10 mouse cellular contexts compared by ENCODE assay signal in the genomic region with DNA sequence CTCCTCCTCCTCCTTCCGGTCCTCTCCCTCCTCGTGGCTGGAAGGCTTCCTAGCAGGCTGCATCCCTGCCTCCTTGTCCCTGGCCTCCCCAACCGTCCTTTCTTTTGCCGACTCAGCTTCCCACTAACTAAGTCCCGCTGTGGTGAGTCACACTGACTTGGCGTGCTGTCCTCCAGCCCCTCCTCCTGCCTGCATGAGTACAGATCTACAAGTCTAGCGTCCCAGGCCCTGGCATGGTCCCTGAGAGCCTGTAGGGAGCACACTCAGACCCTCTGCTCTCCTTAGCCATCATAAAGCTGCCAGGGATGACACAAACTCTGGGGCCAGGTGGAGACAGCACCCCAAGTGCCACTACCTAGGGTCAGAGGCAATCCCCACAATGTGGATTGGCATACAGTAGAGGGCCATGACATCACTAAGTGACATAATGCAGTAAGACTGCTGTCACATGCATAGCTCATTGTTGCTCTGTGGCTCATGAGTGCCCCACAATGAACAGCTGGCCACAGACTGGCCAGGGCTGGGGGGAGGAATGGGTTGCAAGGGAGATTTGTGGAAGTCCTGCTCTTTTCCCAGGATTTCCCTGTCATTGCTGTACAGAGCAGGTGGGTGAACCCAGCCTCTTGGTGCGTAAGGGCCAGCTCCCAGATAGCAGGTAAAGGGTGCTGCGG. TPM values are rescaled to one million over a fixed set of nuclear protein-coding genes. Genes with fewer than 3 reads are reported as not detected.
DNase-seq lines count a peak whose midpoint lies in the region; ATAC-seq and TF ChIP-seq lines count a peak whose summit lies in the region.
"Had no signal": no experiment of that assay in that cellular context is flagged by ENCODE, and none has a peak within 500 bp of the region (broad histone marks: within the 10 kb centered on the region; RNA-seq: fewer than 3 reads in every experiment).

No protein-coding gene starts in this region.

- H3K4me1 ChIP-seq in forebrain, embryonic 16.5 days (replicated peaks; ENCODE audit: control insufficient read depth, insufficient read depth, low read length): no peaks in the 10 kb centered on the region
- no peaks in the 10 kb centered on the region for H3K4me1 ChIP-seq in forebrain, embryonic 11.5 days (replicated peaks; ENCODE audit: control insufficient read depth, insufficient read depth, low read length)
- H3K4me1 ChIP-seq in thymus, adult 2 months (replicated peaks; ENCODE audit: control insufficient read depth, insufficient read depth, low read length): no peaks in the 10 kb centered on the region

- H3K4me2 ChIP-seq in forebrain, embryonic 16.5 days (ENCODE audit: low read length): no peak overlapping the region
- no peak overlapping the region for H3K4me2 ChIP-seq in forebrain, embryonic 11.5 days (ENCODE audit: low read depth, low read length, severe bottlenecking)
- H3K4me2 ChIP-seq in myocyte (ENCODE audit: low read depth): peak overlapping the region; percentile 27

- H3K9me3 ChIP-seq in forebrain, embryonic 16.5 days (ENCODE audit: control insufficient read depth, low read length): no peaks in the 10 kb centered on the region
- H3K9me3 ChIP-seq in forebrain, embryonic 11.5 days (ENCODE audit: control insufficient read depth, low read length): no peaks in the 10 kb centered on the region

- H3ac ChIP-seq in myocyte (ENCODE audit: control insufficient read depth, insufficient read length): no peak overlapping the region

- H3K36me3 ChIP-seq in forebrain, embryonic 16.5 days (ENCODE audit: control insufficient read depth, insufficient read depth): no peaks in the 10 kb centered on the region
- H3K36me3 ChIP-seq in forebrain, embryonic 11.5 days (ENCODE audit: control insufficient read depth, insufficient read depth, low read length): no peaks in the 10 kb centered on the region
- no peaks in the 10 kb centered on the region for H3K36me3 ChIP-seq in myocyte (ENCODE audit: control insufficient read depth, insufficient read depth)
- H3K36me3 ChIP-seq in thymus, adult 2 months (ENCODE audit: control insufficient read depth, insufficient read depth, low read length): no peaks in the 10 kb centered on the region

- H3K27me3 ChIP-seq in forebrain, embryonic 16.5 days (replicated peaks; ENCODE audit: control insufficient read depth, insufficient read depth, low read length): no peaks in the 10 kb centered on the region
- no peaks in the 10 kb centered on the region for H3K27me3 ChIP-seq in forebrain, embryonic 11.5 days (ENCODE audit: control insufficient read depth, insufficient read depth, low read length)
- peaks cover 12% of the 10 kb centered on the region for H3K27me3 ChIP-seq in myocyte (ENCODE audit: control insufficient read depth, insufficient read depth, insufficient read length)
- no peaks in the 10 kb centered on the region for H3K27me3 ChIP-seq in thymus, adult 2 months (ENCODE audit: control insufficient read depth, insufficient read depth, low read length)

- no peak overlapping the region for H3K9ac ChIP-seq in forebrain, embryonic 16.5 days (replicated peaks; ENCODE audit: low read depth, low read length)
- H3K9ac ChIP-seq in forebrain, embryonic 11.5 days (ENCODE audit: low read length): no peak overlapping the region

- no peak for DNase-seq in forebrain, embryonic 11.5 days (ENCODE audit: low spot score)
- DNase-seq in right cerebral cortex, postnatal 14 days: peak; percentile 25
- DNase-seq in right cerebral cortex, postnatal 25 days: no peak
- DNase-seq in heart, postnatal 10 days: peak; percentile 73
- no peak for DNase-seq in cerebellum, adult 9-10 months
- DNase-seq in thymus, adult 2 months: no peak

- no peak for TF ChIP-seq CTCF in thymus, adult 2 months (IDR thresholded peaks at IDR 0.05; ENCODE audit: borderline replicate concordance, control insufficient read depth, extremely low read depth, insufficient read depth, low read length, poor library complexity)

- H3K79me2 ChIP-seq in myocyte (ENCODE audit: control insufficient read depth, insufficient read depth): no peaks in the 10 kb centered on the region

- WGBS in forebrain, embryonic 16.5 days: 60% methylated on average over 9 of the region's 9 CpGs
- WGBS in forebrain, embryonic 11.5 days: 82% methylated on average over 9 of the region's 9 CpGs
- WGBS in thymus, adult 2 months: 67% methylated on average over 9 of the region's 9 CpGs

- intact Hi-C loops in heart, postnatal 10 days (cut with DNase I): no loop called here

- no peak for TF ChIP-seq POLR2A in myocyte (IDR thresholded peaks at IDR 0.05; ENCODE audit: insufficient read length, low read depth)
- TF ChIP-seq POLR2A in thymus, adult 2 months (IDR thresholded peaks at IDR 0.05; ENCODE audit: control insufficient read depth, extremely low read depth, insufficient read depth, low read length, poor library complexity): no peak

- no peak overlapping the region for H3K4me3 ChIP-seq in forebrain, embryonic 16.5 days (replicated peaks; ENCODE audit: low read length)
- H3K4me3 ChIP-seq in forebrain, embryonic 11.5 days (ENCODE audit: low read depth, low read length): no peak overlapping the region
- no peak overlapping the region for H3K4me3 ChIP-seq in myocyte
- no peak overlapping the region for H3K4me3 ChIP-seq in thymus, adult 2 months (ENCODE audit: control insufficient read depth, insufficient read depth, low read length)

- H3K27ac ChIP-seq in forebrain, embryonic 16.5 days (ENCODE audit: low read length): no peak overlapping the region
- no peak overlapping the region for H3K27ac ChIP-seq in forebrain, embryonic 11.5 days (ENCODE audit: low read depth, low read length)
- H3K27ac ChIP-seq in thymus, adult 2 months (ENCODE audit: control insufficient read depth, insufficient read depth, low read length): no peak overlapping the region

- ATAC-seq in forebrain, embryonic 16.5 days: peak; percentile 56; the same call in 1 of the 2 replicates
- ATAC-seq in forebrain, embryonic 11.5 days (replicated peaks; ENCODE audit: low FRiP score): no peak

TF ChIP-seq in myocyte, 11 proteins besides CTCF, POLR2A, EP300 and RAD21:
- TF ChIP-seq MYOD1 (IDR thresholded peaks at IDR 0.05; ENCODE audit: control insufficient read depth in 1 of 3, insufficient read length in 2 of 3, low read depth in 2 of 3): peak in 2 of 3 experiments; percentile 61 to 78
- peak in 2 of 3 experiments; percentile 46 to 68 for TF ChIP-seq MYOG (IDR thresholded peaks at IDR 0.05; ENCODE audit: control insufficient read depth in 1 of 3, insufficient read depth in 1 of 3, insufficient read length in 2 of 3, low read depth in 2 of 3)
- no peak for TF ChIP-seq USF1 (IDR thresholded peaks at IDR 0.05; ENCODE audit: low read depth)

RNA-seq across cellular contexts. Expression of a gene that starts 28.1 kb away (rescaled TPM):
- polyA plus RNA-seq in forebrain, embryonic 16.5 days (2015; fragmentation: Nextera tagmentation; extraction: Ambion mirVana): not detected in 2 replicates
- polyA plus RNA-seq in forebrain, embryonic 11.5 days (2014; fragmentation: Nextera tagmentation; extraction: Ambion mirVana): not detected in 2 replicates
- total RNA-seq in heart, postnatal 10 days (2021): under 1 TPM in 1 of 2 experiments, not detected in 1; 0.35 TPM
- not detected for polyA plus RNA-seq in myocyte (2012; fragmentation: generic; extraction: Trizol)
- polyA plus RNA-seq in thymus, adult 2 months (2012; rRNA removed): 3.5 and 5.3 TPM in 2 replicates
- polyA plus RNA-seq: limb, embryonic 11.5 days had no signal

RNA-seq across cellular contexts. Expression of a gene that starts 39.8 kb away (rescaled TPM):
- not detected in 2 replicates for polyA plus RNA-seq in forebrain, embryonic 16.5 days (2015; fragmentation: Nextera tagmentation; extraction: Ambion mirVana)
- not detected in 2 replicates for polyA plus RNA-seq in forebrain, embryonic 11.5 days (2014; fragmentation: Nextera tagmentation; extraction: Ambion mirVana)
- total RNA-seq in heart, postnatal 10 days (2021): under 1 TPM in 1 of 2 experiments, not detected in 1; 0.60 TPM
- polyA plus RNA-seq in myocyte (2012; fragmentation: generic; extraction: Trizol): 0.07 TPM
- 0.18 and 0.28 TPM in 2 replicates for polyA plus RNA-seq in thymus, adult 2 months (2012; rRNA removed)
- total RNA-seq: common myeloid progenitor, adult 5-6 weeks had no signal
- polyA plus RNA-seq: limb, embryonic 11.5 days had no signal

RNA-seq across cellular contexts. Expression of a gene that starts 46.0 kb away (rescaled TPM):
- not detected in 2 replicates for polyA plus RNA-seq in forebrain, embryonic 16.5 days (2015; fragmentation: Nextera tagmentation; extraction: Ambion mirVana)
- not detected in 2 replicates for polyA plus RNA-seq in forebrain, embryonic 11.5 days (2014; fragmentation: Nextera tagmentation; extraction: Ambion mirVana)
- not detected for total RNA-seq in heart, postnatal 10 days (2021)
- polyA plus RNA-seq in myocyte (2012; fragmentation: generic; extraction: Trizol): not detected
- 0.31 and 0.38 TPM in 2 replicates for polyA plus RNA-seq in thymus, adult 2 months (2012; rRNA removed)
- total RNA-seq: common myeloid progenitor, adult 5-6 weeks had no signal
- polyA plus RNA-seq: limb, embryonic 11.5 days had no signal

Comparison
In these comparisons a context has a peak if more than half of its experiments do, and no peak if none do; other contexts are left out.
1. DNase-seq: peak in right cerebral cortex, postnatal 14 days (single experiment) and heart, postnatal 10 days (2 of 2); none in forebrain, embryonic 11.5 days (single experiment), right cerebral cortex, postnatal 25 days (single experiment), cerebellum, adult 9-10 months (single experiment) and thymus, adult 2 months (single experiment).